Mouse (Mus musculus) bone marrow, adult 2 months (tissue): ENCODE data around the gene Gm28042. TPM values are rescaled to one million over a fixed set of nuclear protein-coding genes. Genes with fewer than 3 reads are reported as not detected.

Source experiments
- H3K27ac ChIP-seq: fragments of 200-500 bp; 2 replicates; pipeline ENCODE4 v1.5.1; 2012; ENCODE audit warnings: low read depth, mild to moderate bottlenecking, control low read depth, inconsistent platforms, low read length; ENCODE audit not compliant: control insufficient read depth, poor library complexity, insufficient read depth
- H3K4me1 ChIP-seq: fragments of 200-500 bp; 2 replicates; pipeline ENCODE4 v1.6.1; 2011; ENCODE audit warnings: low read length; ENCODE audit not compliant: control insufficient read depth, insufficient read depth
- H3K4me3 ChIP-seq: fragments of 200-500 bp; replicated peaks from 2 replicates; pipeline ENCODE3; 2011; ENCODE audit warnings: mild to moderate bottlenecking, low read depth, low read length, control low read depth; ENCODE audit not compliant: control insufficient read depth
- CTCF ChIP-seq: fragments of 200-500 bp; IDR thresholded peaks from 2 replicates; pipeline ENCODE4 v1.5.1; 2011; ENCODE audit warnings: low read length, control low read depth; ENCODE audit not compliant: control insufficient read depth, insufficient read depth
- POLR2A ChIP-seq: fragments of 200-500 bp; IDR thresholded peaks from 2 replicates; pipeline ENCODE4 v1.6.1; 2011; ENCODE audit warnings: low read depth, mild to moderate bottlenecking, control low read depth, low read length, borderline replicate concordance; ENCODE audit not compliant: control insufficient read depth
- WGBS: fragments of 180-500 bp; shearing (Covaris S2); methylation state at CpG from one replicate; pipeline ENCODE4 v1.1.7; 2018; 5-methylcytosine and 5-hydroxymethylcytosine counted together
- polyA plus RNA-seq: library from polyadenylated mRNA; stranded (reverse); fragments of >200 nt; gene quantifications from 2 replicates; pipeline ENCODE4 v1.2.4, GENCODE M21; 2011; ENCODE audit warnings: low replicate concordance; ENCODE audit not compliant: missing spikeins, insufficient read depth, insufficient read length

Gm28042 gene
- polyA plus RNA-seq, 1 experiment = 1.5 TPM

- H3K27ac ChIP-seq = no peak overlapping the region
- H3K4me1 ChIP-seq = no peaks in the 10 kb centered on the region
- no peak overlapping the region for H3K4me3 ChIP-seq
- WGBS = 59% methylated on average over 8 of the region's 8 CpGs
- TF ChIP-seq CTCF (no peak), POLR2A (no peak)
Observed at GRCm38 (mm10) chr2:120069466-120069990, 42.2 kb downstream of the Gm28042 start.

- 94% methylated on average over 4 of the region's 4 CpGs for WGBS
Observed at GRCm38 (mm10) chr2:120074096-120074495, 46.8 kb downstream of the Gm28042 start.

GRCm38 (mm10) chr2:120076076-120076705, 48.9 kb downstream of the Gm28042 start:
- Histone ChIP-seq H3K4me3 (no peak overlapping the region), H3K4me1 (no peaks in the 10 kb centered on the region), H3K27ac (no peak overlapping the region)
- 3% methylated on average over 36 of the region's 36 CpGs for WGBS
- TF ChIP-seq POLR2A (no peak), CTCF (peak; percentile 24; the same call in 1 of the 2 replicates)

More at GRCm38 (mm10) chr2:120074096-120074495, 46.8 kb downstream of the Gm28042 start:
- Histone ChIP-seq H3K4me1 (no peaks in the 10 kb centered on the region), H3K4me3 (no peak overlapping the region), H3K27ac (no peak overlapping the region)
- TF ChIP-seq POLR2A (no peak), CTCF (no peak)

- Histone ChIP-seq H3K4me3 (no peak overlapping the region), H3K27ac (no peak overlapping the region), H3K4me1 (no peaks in the 10 kb centered on the region)
- TF ChIP-seq POLR2A (no peak), CTCF (no peak)
- 76% methylated on average over 2 of the region's 2 CpGs for WGBS
Observed at GRCm38 (mm10) chr2:120082416-120082815, 55.1 kb downstream of the Gm28042 start.

GRCm38 (mm10) chr2:120084593-120085361, 57.5 kb downstream of the Gm28042 start:
- Histone ChIP-seq H3K4me1 (no peaks in the 10 kb centered on the region), H3K27ac (peak overlapping the region; percentile 21; the same call in 1 of the 2 replicates), H3K4me3 (no peak overlapping the region)
- TF ChIP-seq POLR2A = 0 out of 2 replicates have a peak, but pooled peaks have one; percentile 16
- TF ChIP-seq CTCF = peak; percentile 65
- WGBS = 53% methylated on average over 14 of the region's 14 CpGs

GRCm38 (mm10) chr2:120086038-120086437, 58.7 kb downstream of the Gm28042 start:
- H3K27ac ChIP-seq = no peak overlapping the region
- H3K4me1 ChIP-seq = no peaks in the 10 kb centered on the region
- 91% methylated on average over 3 of the region's 3 CpGs for WGBS
- H3K4me3 ChIP-seq = no peak overlapping the region
- no peak for TF ChIP-seq POLR2A
- TF ChIP-seq CTCF = no peak

GRCm38 (mm10) chr2:120087391-120087790, 60.1 kb downstream of the Gm28042 start:
- 81% methylated on average over 3 of the region's 3 CpGs for WGBS
- no peak for TF ChIP-seq CTCF
- TF ChIP-seq POLR2A = no peak
- Histone ChIP-seq H3K4me3 (no peak overlapping the region), H3K27ac (no peak overlapping the region), H3K4me1 (no peaks in the 10 kb centered on the region)

- 88% methylated on average over 2 of the region's 2 CpGs for WGBS
Observed at GRCm38 (mm10) chr2:120087897-120088296, 60.6 kb downstream of the Gm28042 start.

More at GRCm38 (mm10) chr2:120087897-120088296, 60.6 kb downstream of the Gm28042 start:
- Histone ChIP-seq H3K4me3 (no peak overlapping the region), H3K4me1 (no peaks in the 10 kb centered on the region), H3K27ac (no peak overlapping the region)
- TF ChIP-seq CTCF (no peak), POLR2A (no peak)
